Mouse (Mus musculus) adrenal gland, adult 10 weeks (tissue): ENCODE data around the gene Glt6d1. TPM values are rescaled to one million over a fixed set of nuclear protein-coding genes. Genes with fewer than 3 reads are reported as not detected.

Experiments
- polyA plus RNA-seq: library from polyadenylated mRNA; stranded (reverse); fragments of 350-450 nt; fragmentation: Illumina TruSeq; extraction: RNeasy Lipid Tissue Mini Kit (QIAGEN cat#74804); gene quantifications from one replicate; pipeline ENCODE4 v1.2.3, GENCODE M21; 2014; ENCODE audit warnings: low read depth, low replicate concordance

Gene Glt6d1
- polyA plus RNA-seq: not detected

DNA sequence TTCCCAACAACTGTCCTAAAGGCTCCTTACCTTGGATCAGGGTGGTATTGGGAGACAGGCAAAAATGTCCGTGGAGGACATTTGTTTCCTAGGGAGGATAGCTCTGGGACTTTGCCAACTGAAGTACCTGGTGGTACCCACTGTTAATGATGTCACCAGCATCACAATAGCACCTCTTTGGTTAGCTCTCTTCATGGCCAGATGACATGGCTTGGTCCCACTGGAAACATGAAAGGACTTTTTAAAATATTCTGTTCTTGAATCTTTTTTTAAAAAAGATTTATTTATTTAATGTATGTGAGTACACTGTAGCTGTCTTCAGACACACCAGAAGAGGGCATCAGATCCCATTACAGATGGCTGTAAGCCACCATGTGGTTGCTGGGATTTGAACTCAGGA is at the start of gene Glt6d1:
Gene Glt6d1, minus strand, starts transcription at position 101 of the 400 bp plus-strand sequence.

DNA sequence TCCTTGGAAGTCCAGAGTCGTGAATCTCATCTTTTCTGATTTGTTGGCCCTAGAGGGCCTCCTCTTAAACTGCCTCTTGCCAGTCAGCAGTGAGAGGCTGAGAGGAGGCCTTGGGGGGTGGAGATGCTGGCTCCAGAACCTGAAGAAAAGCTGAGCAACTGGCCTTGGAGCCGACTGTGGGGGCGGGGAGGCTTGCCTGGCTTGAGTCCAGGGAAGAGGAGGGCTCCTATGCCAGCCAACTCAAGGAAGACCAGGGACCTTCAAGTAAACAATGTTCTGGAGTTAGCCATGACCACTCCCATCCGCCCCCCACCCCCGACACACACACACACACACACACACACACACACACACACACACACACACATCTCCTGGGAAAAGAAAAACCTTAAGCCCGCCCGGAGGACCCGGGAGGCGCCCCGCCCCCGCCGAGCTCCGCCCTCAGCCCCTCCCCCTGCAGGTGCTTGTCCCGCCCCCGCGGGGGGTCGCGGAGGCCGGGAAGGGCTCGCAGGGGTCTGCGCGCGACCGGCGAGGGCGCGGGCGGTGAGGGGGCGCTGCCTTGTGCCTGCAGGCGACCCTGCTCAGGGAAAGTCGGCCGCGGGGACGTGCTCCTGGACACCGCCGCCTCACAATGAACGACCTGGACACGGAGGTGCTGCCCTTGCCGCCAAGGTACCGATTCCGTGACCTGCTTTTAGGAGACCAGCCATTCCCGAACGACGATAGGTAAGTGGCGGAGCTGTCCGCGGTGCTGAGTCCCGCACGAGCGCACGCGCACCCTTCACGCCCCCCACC is 47.9 kb upstream of the Glt6d1 start, which contains the start of gene Kcnt1:
Gene Kcnt1, plus strand, starts transcription at position 398 of the 795 bp plus-strand sequence.

DNA sequence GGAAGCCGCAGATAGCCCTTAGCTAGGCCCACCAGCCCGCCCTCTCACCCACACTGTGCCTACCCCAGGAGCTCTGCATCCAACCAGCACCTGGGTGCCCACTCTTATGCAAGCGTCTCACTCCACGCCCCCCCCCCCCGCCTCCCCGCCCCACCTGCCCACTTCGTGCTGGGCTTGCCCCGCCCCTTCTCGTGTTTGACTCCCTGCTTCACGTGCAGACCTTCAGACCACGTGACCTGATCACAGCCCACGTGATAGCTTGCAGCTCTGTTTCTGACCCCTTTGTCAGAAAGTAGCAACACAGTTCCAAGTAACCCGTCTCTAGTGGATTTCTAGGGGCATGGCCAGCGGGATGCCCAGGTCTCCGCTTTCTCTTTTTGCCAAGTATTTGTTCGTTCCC is 31.6 kb upstream of the Glt6d1 start, which contains the start of gene Sohlh1:
Gene Sohlh1, minus strand, starts transcription at position 23 of the 400 bp plus-strand sequence.

DNA sequence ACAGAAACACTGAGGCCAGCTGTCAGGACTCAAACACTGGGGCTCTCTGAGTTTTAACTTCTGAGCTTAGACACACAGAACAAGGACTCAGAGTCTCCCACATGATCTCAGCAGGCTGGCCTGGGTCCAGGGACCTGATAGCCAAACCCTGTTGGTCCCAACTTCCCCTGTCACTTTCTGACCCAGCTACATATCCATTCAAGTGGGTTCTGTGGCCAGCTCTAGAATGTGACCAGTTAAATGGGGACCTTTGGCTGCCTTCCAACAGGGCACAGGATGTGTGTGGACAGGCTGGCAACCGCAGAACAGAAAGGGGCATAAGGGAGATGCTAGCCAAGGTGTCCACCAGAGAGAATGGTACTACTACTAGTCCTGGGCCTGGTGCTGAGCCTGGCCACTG is 7.2 kb upstream of the Glt6d1 start, which contains the start of gene Lcn9:
Gene Lcn9, plus strand, starts transcription at position 348 of the 400 bp plus-strand sequence.

DNA sequence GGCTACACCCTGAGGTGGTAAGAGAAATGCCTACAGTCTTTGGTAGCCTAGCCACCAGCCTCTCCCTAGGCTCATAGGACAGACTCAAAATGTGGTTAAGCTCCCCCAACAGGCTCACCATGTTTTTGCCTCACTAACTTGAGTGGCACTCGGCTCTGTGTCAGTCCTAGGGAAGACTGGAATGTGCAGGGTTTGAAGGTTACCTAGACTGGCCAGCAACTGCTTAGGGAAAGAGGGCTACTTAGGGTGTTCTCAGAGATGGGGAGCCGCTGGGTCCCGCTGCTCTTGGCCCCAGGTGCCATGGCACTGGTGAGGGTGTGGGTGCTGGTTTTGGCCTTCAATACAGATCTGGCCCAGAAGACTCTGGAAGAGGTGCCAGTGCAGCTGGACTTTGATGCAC is 33.7 kb downstream of the Glt6d1 start, which contains the start of gene Gm13539:
Gene Gm13539, plus strand, starts transcription at position 301 of the 400 bp plus-strand sequence.

DNA sequence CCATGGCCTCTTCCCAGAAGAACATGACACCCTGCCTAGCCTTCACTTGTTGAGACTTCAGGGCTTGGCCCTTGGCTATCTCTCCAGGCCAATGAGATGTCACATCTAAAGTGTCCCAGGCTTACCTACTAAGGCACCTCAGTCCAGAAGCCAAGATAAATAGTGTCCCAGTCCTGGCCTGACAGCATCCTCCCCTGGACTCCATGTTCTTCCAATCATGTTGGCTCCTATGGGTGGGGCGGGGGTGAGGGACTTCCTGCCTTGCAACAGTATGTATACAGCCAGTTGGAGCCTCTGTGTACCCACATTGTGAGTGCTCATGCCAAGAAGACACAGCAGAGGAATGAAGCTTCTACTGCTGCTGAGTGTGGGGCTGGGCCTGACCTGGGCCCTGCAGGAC is 38.9 kb downstream of the Glt6d1 start, which contains the start of gene Lcn11:
Gene Lcn11, plus strand, starts transcription at position 301 of the 400 bp plus-strand sequence.

DNA sequence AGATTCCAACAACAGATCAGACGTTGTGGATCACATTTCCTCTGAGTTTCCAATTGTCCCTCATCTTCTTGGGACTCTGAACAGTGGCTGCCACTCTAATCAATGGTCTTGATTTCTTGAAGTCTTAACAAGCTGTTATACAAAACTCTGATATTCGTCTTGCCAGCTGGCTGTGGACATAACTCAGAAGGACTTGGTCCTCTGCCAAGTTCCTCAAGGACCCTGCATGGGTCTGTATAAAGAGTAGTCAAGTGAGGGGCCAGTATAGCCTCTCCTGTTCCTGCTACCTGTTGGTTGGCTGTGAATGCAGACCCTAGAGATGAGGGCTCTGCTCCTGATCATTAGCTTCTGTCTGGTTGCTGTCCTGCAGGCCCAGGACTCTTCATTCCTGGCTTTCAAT is 50.4 kb downstream of the Glt6d1 start, which contains the start of gene Lcn3:
Gene Lcn3, plus strand, starts transcription at position 301 of the 400 bp plus-strand sequence.

Other genes starting within 250 kb of the Glt6d1 start
- gene Mamdc4, start 241.0 kb downstream of the Glt6d1 start, polyA plus RNA-seq: 1.6 TPM
- gene Phpt1, start 240.6 kb downstream of the Glt6d1 start, polyA plus RNA-seq: not detected
- gene Ajm1, start 234.1 kb downstream of the Glt6d1 start, polyA plus RNA-seq: not detected
- gene Rabl6, start 207.3 kb downstream of the Glt6d1 start, polyA plus RNA-seq: 68.8 TPM
- not detected for gene Ccdc183, start 198.2 kb downstream of the Glt6d1 start, polyA plus RNA-seq
- 6.4 TPM for gene Tmem141, start 193.8 kb downstream of the Glt6d1 start, polyA plus RNA-seq
- gene Fcna, start 187.8 kb downstream of the Glt6d1 start, polyA plus RNA-seq: 1.3 TPM
- gene Lcn8, start 162.7 kb downstream of the Glt6d1 start, polyA plus RNA-seq: not detected
- gene Lcn5, start 157.9 kb downstream of the Glt6d1 start, polyA plus RNA-seq: 1.3 TPM
- gene Lcn6, start 139.1 kb downstream of the Glt6d1 start, polyA plus RNA-seq: not detected
- not detected for gene Lcn10, start 133.1 kb downstream of the Glt6d1 start, polyA plus RNA-seq
- 3.4 TPM for gene Obp2a, start 115.8 kb downstream of the Glt6d1 start, polyA plus RNA-seq
- gene Bmyc, start 109.1 kb downstream of the Glt6d1 start, polyA plus RNA-seq: 15.5 TPM
- not detected for gene Obp2b, start 78.8 kb downstream of the Glt6d1 start, polyA plus RNA-seq
- gene Lcn3, start 50.3 kb downstream of the Glt6d1 start, polyA plus RNA-seq: not detected
- not detected for gene Lcn11, start 38.8 kb downstream of the Glt6d1 start, polyA plus RNA-seq
- not detected for gene Gm13539, start 33.6 kb downstream of the Glt6d1 start, polyA plus RNA-seq
- not detected for gene Lcn9, start 7.3 kb upstream of the Glt6d1 start, polyA plus RNA-seq
- not detected for gene Sohlh1, start 31.4 kb upstream of the Glt6d1 start, polyA plus RNA-seq
- 0.41 TPM for gene Kcnt1, start 47.9 kb upstream of the Glt6d1 start, polyA plus RNA-seq
- 33.2 TPM for gene Camsap1, start 167.4 kb upstream of the Glt6d1 start, polyA plus RNA-seq
- 22.3 TPM for gene Ubac1, start 205.9 kb upstream of the Glt6d1 start, polyA plus RNA-seq